Mouse (Mus musculus): ENCODE data around the gene Zbtb42.

Zbtb42 gene

DNA sequence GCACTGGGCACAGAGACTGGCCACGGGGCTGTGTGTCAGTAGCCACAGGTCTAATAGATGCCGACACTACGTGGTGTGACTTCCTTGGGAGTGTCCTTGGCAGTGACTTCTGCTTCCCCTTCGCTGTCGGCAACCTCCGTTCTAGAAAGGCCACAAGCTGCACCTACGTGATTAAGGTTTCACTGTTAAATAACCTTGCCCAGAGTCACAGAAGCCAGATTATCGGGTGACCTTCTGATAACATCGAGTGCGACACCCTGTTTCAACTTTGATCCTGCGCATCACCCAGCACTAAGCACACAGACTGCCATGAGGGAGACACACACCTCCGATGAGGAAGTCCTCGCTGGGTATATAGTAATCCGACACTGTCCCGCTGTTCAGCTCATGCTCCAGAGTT, 9.8 kb downstream of the Zbtb42 start:
- no peak for DNase-seq (ENCODE audit: low read depth, low spot score)

GRCm38 (mm10) chr12:112693185-112694126, 14.8 kb downstream of the Zbtb42 start:
- DNase-seq (ENCODE audit: low read depth, low spot score), result peak; percentile 79

- DNase-seq (ENCODE audit: low read depth, low spot score), result no peak
Measured at GRCm38 (mm10) chr12:112694127-112694475, 15.5 kb downstream of the Zbtb42 start.

GRCm38 (mm10) chr12:112696806-112697425, 18.3 kb downstream of the Zbtb42 start:
- DNase-seq (ENCODE audit: low read depth, low spot score), result no peak

GRCm38 (mm10) chr12:112700522-112700921, 21.9 kb downstream of the Zbtb42 start:
- DNase-seq (ENCODE audit: low read depth, low spot score), result no peak

GRCm38 (mm10) chr12:112702374-112703320, 24.0 kb downstream of the Zbtb42 start:
- DNase-seq (ENCODE audit: low read depth, low spot score), result no peak

- peak; percentile 39 for DNase-seq (ENCODE audit: low read depth, low spot score)
Measured at GRCm38 (mm10) chr12:112706704-112707572, 28.3 kb downstream of the Zbtb42 start.

DNA sequence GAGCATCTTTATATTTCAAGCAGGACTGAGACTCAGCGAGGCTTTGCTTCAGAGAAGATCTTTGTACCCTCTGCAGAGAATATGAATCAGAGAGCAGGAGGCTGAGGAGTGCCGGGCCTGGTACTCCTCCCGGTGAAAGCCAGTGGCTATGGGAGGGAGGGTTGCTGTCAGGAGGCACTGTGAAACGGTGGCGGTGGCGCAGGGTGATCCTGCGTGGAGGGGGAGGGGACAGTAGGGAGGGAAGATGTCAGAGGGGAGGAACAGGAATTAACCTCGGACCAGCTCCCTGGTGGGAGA, 28.9 kb downstream of the Zbtb42 start:
- no peak for DNase-seq (ENCODE audit: low read depth, low spot score)

GRCm38 (mm10) chr12:112713984-112714383, 35.4 kb downstream of the Zbtb42 start:
- no peak for DNase-seq (ENCODE audit: low read depth, low spot score)

DNA sequence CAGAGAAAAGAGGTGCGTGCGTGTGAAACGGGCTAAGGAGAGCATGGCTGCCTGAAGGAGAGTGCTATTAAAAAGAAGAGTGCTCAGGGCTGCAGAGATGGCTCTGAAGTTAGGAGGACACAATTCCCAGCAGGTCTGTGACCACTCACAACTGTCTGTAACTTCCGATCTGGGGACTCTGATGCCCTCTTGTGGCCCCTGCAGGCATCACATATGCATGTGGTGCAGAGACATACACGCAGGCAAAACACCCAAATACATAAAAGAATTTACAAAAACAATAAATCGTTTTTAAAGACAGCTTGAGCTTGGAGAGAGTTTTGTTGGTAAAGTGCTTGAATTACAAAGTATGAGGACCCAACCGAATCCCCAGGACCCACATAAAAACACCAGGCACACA, 38.5 kb downstream of the Zbtb42 start:
- DNase-seq (ENCODE audit: low read depth, low spot score), result no peak

- no peak for DNase-seq (ENCODE audit: low read depth, low spot score)
Measured at GRCm38 (mm10) chr12:112718995-112719394, 40.4 kb downstream of the Zbtb42 start.

DNA sequence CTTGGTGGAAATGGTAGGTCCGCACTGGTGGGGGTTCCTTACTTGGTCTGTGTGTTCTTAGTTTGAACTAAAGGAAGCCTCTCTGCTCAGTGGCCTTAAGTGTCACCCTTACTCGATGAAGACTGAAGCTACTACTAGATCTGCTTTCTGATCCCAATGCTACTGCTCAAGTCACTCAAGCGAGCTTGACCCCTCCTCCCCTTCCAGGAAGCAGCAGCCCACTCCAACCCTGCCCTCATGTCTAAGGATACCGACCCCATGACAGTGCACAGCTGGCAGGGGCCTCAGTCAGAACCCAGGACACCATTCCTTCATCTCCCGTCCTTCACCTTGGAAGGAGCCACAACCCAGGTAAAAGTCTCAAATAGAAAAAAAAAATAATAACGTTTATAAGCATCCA, 41.6 kb downstream of the Zbtb42 start, which contains the start of gene Cep170b:
Gene Cep170b, plus strand, starts transcription at position 240 of the 400 bp plus-strand sequence.
- DNase-seq (ENCODE audit: low read depth, low spot score), result no peak

GRCm38 (mm10) chr12:112720890-112721423, 42.3 kb downstream of the Zbtb42 start:
- DNase-seq (ENCODE audit: low read depth, low spot score), result no peak

DNA sequence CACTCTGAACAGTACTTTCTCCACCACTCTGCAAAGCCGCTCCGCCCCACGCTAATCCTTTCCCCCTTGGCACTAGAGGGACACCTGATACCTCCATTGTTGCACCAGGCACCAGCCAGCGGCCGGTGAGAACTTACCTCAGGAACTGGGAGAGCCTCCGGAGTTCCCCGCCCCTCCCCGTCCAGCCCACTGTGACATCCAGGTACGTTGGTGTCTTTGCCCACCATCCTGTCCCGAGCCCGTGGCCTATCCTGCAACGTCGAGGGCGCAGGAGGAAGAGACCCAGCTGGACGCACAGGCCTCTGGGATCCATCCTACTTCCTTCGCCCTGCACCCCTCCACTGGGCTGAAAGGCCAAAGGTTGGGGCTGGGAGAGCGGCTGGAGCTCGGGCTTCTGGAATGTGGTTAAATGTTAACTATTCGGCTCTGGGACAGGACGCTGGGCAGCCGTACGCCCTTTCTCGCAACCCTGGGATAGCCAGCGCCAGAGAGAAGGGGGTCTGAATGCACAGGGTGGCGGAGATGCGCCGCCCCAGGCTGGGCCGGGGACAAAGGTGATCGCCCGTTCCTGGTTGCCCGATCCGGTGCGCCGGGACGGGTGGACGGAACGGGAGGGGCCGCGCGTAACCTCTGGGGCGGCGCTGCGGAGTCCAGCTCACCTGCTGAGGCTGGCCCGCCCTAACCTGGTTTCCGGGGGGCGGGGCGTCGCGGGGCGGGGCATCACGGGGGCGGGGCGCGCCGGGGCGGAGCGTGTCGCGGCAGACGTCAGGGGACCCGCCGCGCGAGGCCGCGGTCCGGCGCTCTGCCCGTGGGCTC, 43.0 kb downstream of the Zbtb42 start:
- no peak for DNase-seq (ENCODE audit: low read depth, low spot score)

DNA sequence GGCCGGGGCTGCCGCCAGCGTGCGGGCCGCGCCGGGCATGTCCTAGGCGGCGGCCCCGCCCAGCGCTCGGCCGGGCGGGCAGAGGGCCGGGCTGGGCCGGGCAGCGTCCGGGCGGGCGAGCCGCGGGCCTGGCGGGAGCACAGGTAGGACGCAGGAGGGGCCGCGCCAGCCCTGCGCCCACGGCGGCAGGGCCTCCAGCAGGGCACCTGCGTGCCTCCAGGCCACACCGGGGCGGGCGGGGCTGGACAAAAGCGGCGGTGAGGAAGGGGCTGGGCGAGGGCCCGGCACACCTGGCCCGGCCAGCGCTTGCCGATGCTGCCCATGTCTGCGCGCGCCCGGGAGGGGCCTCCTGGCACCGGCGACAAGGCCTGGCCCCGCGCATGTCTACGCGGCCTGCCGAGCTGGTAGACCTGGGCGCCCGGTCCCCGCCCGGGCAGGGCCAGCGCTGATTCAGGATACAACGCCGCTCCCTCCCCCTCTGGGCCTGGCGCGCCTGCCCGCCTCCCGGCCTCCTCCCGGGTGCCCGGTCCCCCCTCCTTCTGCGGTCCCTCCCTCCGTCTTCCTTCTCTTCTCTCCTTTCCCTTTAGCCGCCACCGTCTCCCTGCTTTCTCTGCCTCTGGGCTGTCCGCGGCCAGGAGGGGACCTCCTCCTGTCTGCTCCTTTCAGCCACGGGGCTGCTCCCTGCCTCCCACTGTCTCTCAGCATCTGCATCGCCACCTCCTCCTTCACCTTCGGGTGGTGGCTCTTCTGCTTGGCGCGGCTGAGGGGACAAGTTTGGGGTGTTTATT, 43.8 kb downstream of the Zbtb42 start:
- no peak for DNase-seq (ENCODE audit: low read depth, low spot score)

GRCm38 (mm10) chr12:112723028-112723330, 44.4 kb downstream of the Zbtb42 start:
- no peak for DNase-seq (ENCODE audit: low read depth, low spot score)

DNA sequence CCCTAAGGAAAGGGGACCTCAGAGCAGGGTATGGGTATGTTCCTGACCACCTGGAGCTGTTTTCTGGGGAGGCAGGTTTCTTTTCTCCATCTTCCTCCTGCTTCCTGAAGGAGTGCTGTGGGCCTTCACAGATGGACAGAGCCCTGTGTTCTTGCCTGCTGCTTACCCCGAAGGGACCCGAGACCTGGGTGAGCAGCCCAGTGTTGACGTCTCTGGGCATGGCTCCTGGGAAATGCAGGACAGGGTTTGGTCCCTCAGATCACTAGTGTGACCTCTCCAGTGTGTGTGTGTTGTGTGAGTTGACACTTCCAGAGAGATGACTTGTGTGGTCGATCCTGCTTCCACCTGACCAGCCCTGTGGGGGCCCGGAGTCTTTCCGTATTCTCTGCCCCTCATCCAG, 44.8 kb downstream of the Zbtb42 start:
- DNase-seq (ENCODE audit: low read depth, low spot score), result no peak

DNA sequence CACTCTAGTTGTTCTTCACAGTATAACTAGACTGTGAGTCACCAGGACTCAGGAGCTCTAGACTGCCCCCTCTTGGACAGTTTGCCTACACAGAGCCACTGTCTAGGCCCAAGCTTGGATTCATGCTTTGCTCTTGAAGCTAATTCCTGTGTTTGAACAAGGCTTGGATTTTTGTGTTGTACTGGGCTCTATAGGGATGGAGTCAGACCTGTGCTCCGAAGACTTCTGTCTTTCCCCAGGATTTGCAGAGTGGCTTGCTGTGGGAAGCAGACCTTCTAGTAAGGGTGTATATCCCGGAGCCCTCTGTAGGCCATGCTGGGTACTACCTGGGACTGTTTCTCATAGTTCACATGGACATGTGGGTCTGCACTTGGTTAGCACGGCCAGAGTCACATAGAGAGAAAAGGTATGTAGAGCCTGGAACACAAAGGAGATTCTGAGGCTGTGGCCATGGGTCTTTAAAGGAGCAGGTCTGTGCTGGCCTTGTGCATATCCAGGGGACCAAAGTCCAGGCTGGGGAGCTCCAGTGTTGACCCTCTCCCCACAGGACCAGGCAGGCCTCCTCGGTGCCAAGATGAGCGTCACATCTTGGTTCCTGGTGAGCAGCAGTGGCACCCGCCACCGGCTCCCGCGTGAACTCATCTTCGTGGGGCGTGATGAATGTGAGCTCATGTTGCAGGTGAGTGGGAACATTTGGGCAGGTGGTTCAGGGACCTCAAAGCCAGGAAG, 45.6 kb downstream of the Zbtb42 start:
- no peak for DNase-seq (ENCODE audit: low read depth, low spot score)

DNA sequence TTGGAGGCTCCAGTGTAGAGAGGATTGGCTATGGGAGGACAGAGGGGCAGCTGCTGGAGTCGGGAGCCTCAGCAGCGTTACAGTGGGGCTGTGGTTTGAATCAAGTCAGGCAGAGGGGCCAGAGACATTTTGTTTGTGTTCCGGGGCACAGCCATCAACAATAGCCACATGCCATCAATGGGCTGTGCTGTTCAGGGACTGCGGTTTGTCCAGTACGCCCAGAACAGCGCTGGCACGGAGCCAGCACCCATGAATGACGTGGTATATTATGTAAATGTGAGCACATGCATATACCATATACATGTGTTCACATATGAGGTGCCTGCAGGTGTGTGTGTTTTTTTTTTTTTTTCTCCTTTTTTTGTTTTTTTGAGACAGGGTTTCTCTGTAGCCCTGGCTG, 49.2 kb downstream of the Zbtb42 start:
- no peak for DNase-seq (ENCODE audit: low read depth, low spot score)
